Mouse (Mus musculus): ENCODE measurements around the gene Gldc. TPM values are rescaled to one million over a fixed set of nuclear protein-coding genes. Genes with fewer than 3 reads are reported as not detected.

The Gldc gene
- total RNA-seq, 2 experiments from 2014 or later = 1.3 to 1.7 TPM

DNA sequence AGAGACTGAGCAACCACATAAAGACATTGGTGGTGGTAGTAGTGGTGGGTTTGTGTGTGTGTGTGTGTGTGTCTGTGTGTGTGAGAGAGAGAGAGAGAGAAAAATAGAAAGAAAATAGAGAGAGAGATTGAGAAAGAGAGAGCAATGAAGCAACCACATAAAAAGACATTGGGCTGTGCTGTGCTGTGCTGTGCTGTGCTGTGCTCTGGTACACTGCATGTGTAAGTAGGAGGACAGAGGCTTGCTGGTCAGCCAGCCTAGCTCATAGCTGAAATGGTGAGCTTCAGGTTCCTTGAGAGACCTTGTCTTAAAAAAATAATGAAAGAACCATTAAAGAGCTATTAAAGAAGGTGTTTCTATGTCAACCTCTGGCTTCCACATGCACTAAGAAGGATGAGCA, 66.6 kb downstream of the Gldc start:
- no peak for DNase-seq (ENCODE audit: low spot score in 2 of 2)

DNA sequence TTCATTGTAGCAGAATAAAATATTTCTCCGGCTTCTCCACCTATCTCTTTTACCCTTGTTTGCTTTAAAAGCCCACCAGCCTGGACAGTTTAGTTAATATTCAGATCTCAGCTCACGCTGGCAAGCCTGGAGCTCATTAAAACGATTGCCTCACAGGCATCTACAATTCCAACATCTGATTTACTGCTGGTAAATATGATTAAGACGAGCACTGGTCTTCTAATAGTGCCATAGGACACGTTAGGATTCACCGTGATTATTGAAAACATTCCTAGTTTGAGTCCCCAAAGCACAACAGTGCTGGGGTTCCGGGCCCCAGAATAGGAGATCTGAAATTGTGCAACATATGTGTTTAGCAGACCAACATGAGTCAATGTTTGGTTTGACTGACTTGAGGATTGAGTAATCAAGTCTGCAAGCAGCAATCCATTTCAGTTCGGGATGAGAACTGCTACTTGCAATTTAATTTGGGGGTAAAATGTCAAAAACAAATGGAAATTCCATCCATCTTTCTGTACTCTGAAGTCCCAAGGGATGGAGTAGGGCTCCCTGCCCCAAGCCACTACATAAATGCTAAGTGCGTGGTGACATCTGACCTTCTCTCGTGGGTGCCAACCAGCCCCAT, 67.9 kb downstream of the Gldc start:
- DNase-seq (ENCODE audit: low spot score in 2 of 2) = no peak

DNA sequence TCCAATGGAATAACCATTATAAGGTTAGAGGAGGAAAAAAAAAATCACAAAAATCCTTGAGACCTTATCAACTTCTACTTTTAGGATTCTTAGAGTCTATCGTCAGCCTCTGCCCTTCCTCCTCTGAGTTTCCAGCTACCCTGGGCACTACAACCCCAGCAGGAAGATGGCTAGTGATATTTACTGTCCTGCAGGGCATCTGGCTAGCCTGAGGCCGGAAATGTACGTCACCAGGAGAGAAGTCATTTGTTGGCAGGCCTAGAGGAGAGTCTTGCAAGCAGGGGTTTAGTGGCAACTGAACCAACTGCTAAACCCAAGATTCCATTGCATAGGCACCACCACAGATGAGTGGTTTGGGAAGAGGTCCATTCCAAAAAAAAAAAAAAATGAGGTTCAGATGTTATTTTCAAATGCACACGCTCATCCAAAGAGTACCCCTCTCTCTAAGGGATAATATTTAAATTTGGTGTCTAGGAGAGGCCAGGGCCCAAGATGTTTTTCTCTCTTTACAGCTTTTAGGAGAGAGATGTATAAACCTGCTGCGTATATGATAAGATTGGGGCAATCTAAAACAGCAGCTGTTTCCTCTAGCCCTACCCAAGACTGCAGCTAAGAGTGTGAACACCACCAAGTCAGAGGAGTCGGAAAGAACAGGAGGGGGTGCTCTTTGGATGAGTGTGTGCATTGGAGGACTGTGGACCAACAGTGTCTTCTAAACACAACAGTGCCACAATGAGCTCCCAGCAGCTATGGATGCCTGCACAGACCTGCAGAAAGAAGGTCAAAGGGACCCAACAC, 70.0 kb downstream of the Gldc start:
- DNase-seq (ENCODE audit: low spot score in 2 of 2) = no peak

DNA sequence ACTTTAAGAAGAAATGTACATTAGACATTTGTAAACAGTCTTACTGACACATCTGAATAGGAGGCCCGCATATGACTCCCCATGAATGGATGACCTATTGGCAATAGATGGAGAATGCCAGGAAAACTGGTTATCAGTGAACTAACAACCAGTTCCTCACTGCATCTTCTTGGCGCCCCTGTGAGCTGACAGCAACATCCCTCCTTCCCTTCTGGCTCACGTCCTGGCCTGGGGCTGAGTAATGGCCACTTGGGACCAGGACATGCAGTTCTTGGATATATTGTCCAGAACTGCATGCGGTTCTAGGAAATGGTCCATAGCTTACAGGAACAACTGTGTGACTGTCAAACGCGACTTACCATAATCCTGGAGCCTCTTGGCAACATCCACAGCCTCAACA, 72.6 kb downstream of the Gldc start:
- DNase-seq (ENCODE audit: low spot score in 2 of 2) = no peak

DNA sequence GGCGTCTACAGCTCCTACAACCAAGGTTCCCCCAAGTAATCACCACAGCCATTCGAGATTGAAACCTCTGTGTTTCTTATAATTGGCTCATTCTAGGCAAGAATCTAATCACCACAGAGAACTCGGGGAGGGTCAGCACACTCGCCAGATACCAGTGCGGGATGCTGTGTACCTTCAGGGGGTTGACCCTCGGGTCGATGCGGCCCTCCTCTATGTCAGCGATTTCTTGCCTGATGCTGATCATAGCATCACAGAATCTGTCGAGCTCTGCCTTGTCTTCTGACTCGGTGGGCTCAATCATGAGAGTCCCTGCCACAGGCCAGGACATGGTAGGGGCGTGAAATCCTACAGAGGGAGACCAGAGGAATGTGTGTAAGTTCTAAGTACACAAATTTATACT, 74.7 kb downstream of the Gldc start:
- DNase-seq (ENCODE audit: low spot score in 2 of 2) = no peak

DNA sequence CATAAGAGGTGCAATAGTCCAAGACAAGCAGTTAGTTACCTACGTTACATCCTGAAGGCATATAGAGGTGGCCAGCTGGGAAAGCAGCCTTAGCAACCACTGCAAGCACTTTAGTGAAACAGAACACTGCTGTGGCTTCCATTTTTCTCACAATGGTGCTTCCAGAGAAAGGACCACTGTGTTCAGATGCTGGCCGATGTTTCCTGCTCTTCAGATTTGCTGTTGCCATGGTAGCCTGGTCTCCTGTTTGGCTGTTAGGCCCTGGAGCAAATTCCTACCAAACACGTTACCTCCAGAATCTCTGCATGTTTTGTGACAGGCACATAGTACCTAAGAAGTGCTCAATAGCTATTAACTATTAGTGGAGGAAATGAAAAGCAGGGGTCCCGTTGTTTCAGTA, 78.2 kb downstream of the Gldc start:
- no peak for DNase-seq (ENCODE audit: low spot score in 2 of 2)

DNA sequence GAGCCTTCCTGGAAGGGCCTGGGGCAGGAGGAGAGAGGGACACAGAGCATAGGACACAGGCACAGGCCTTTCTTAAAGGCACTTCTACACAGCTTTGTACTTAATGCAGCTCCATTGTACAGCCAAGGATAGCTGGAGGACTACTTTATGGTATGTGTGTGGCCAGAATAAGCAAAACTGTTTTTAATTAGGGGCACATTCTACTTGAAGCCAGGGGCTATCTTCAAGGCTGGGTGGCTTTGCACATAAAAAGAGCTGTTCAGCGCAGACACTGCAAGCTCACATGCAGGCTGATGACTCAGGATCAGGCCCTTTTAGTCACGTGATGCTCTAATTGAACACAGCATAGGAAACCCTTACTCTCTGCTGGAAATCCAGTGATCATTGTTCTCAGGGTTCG, 79.0 kb downstream of the Gldc start:
- no peak for DNase-seq (ENCODE audit: low spot score in 2 of 2)

DNA sequence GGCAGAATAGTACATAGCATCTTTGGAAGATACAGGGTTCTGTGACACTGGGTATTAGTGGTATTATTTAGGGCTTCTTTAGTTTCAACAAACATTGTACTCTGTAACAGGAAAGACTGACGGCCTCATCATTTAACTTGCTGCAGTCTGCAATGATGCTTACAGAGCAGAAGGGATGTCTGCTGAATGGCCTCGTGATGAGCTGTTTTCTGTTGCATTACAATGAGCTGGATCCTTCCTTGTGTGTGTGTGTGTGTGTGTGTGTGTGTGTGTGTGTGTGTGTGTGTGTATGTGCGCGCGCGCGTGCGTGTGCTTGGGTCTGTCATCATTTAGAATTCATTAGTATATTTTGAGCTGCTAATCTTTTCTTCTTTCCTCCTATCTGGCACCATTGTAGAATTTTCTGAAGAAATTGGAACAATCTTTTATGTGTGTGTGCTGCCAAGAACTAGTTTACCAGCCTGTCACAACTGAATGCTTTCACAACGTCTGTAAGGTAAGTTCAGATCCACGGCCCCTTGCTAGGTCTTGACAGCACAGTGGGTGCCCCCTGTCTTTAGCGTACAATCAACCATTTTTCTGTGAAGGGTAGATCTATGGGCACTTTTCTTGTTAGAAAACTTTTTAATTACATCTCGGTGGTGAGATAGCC, 83.5 kb downstream of the Gldc start:
- no peak for DNase-seq (ENCODE audit: low spot score in 2 of 2)

DNA sequence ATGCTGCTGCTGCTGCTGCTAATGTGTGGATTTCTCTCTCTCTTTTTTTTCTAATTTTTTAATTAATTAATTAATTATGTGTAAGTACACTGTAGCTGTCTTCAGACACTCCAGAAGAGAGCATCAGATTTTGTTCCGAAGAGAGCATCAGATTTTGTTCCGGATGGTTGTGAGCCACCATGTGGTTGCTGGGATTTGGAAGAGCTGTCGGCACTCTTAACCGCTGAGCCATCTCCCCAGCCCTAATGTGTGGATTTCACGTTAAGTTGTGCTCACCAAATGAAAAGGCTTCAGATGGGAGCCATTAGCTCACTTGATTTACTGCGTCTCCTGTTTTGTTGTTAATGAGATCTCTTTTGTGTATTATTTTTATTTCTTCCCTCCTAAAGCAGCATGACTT, 85.1 kb downstream of the Gldc start:
- DNase-seq (ENCODE audit: low spot score in 2 of 2) = no peak

DNA sequence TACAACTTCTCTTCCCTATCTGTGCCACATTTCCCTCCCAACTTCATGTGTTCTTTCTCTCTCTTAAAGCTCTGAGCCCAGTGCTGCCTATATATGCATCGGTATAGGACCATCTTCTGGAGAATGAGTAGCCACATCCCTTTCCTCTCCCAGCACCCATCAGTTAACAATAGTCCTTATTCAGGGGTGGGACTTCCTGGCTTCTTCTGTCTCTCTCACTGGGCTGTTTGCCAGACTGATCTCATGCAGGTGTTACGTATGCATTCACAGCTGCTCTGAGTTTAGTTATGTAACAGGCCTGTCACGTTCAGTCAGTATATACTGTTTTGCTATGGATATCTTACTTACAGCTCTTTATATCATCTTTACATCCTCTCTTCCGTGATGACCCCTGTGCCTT, 109.4 kb downstream of the Gldc start:
- DNase-seq (ENCODE audit: low spot score in 2 of 2) = no peak

DNA sequence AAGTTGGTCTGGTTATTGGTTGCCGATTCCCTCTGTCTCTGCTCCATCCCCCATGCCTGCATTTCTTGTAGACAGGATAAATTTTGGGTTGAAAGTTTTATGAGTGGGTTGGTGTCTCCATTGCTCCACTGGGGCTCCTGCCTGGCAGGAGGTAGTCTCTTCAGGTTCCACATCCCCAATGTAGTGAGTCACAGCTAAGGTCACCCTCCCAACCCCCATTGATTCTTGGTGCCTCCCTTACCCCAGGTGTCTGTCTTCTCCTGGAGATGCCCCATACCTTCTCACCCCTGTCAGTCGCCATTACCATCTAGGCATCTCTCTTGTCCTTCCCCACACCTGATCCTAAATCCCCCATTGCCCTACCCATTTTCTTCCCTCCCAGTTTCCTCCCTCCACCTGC, 121.0 kb downstream of the Gldc start:
- no peak for DNase-seq (ENCODE audit: low spot score in 2 of 2)

DNA sequence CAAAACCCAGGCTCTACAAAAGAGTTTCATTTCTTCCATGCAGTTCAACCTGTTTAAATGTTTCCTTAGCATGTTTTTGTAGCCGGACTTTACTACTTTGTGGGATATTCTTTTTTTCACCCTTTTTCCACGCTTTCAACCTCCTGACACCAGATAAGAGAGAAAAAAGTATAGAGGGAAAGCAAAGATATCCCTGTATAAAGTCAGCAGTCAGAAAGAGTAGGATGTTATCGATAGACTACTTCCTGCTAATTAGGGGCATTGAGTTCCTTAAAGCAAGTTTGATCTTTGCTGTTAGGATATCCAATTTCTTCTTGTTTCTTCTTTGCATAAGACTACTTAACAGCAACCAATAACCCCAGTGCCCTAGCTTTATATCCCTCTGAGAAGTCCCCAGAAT, 123.8 kb downstream of the Gldc start:
- no peak for DNase-seq (ENCODE audit: low spot score in 2 of 2)

DNA sequence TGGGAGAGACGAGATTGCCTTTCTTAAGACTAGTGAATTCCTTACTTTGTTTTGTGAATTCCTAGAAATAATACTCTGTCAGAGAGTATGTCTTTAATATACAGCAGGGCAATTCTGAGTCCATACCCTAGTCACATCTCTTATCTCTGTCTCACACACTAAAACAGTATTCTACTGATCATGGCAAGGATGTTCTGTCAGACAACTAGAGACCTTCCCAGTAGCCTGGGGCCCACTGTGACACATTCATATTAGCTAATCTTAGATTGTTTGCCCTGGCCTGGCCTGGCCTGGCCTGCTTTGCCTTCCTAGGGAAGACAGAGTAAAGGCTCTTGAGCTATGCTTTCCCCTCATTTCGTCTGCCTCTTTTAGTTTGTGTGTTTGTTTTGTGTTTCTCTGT, 124.6 kb downstream of the Gldc start:
- DNase-seq (ENCODE audit: low spot score in 2 of 2) = no peak

Other genes with a start within 250 kb of the Gldc start
- gene Trpd52l3, start 171.6 kb downstream of the Gldc start, total RNA-seq (2021) = not detected
- gene Uhrf2, start 144.9 kb downstream of the Gldc start, total RNA-seq (2021) = 10 to 100 TPM; 31.7 to 39.0 TPM
- gene Mbl2, start 57.5 kb upstream of the Gldc start, total RNA-seq (2021) = not detected

Measured in adrenal gland, adult 18-20 months (tissue).